Mouse (Mus musculus): Measurements from ENCODE around the gene Ptafr. TPM values are rescaled to one million over a fixed set of nuclear protein-coding genes. Genes with fewer than 3 reads are reported as not detected.
A peak's percentile ranks its signal among the peaks of the same experiment; 100 is the strongest.

The Ptafr gene
- total RNA-seq, 2 experiments from 2014 or later = 1.9 to 2.3 TPM

- no peak for DNase-seq
Measured at GRCm38 (mm10) chr4:132617873-132618272, 54.0 kb downstream of the Ptafr start.

- DNase-seq = no peak
Measured at GRCm38 (mm10) chr4:132618850-132619375, 55.0 kb downstream of the Ptafr start.

GRCm38 (mm10) chr4:132620134-132620533 is 56.3 kb downstream of the Ptafr start:
- DNase-seq = no peak

- no peak for DNase-seq
Measured at GRCm38 (mm10) chr4:132621287-132622068, 57.6 kb downstream of the Ptafr start.

- peak; percentile 34 for DNase-seq
Measured at GRCm38 (mm10) chr4:132624034-132624657, 60.3 kb downstream of the Ptafr start.

GRCm38 (mm10) chr4:132628830-132629229 is 65.0 kb downstream of the Ptafr start:
- DNase-seq = peak; percentile 55

Other genes with a start within 250 kb of the Ptafr start
- 10 to 100 TPM; 35.3 to 43.3 TPM for gene Trnau1ap, start 234.5 kb upstream of the Ptafr start, total RNA-seq (2021)
- 10 to 100 TPM; 19.1 to 24.8 TPM for gene Rcc1, start 210.5 kb upstream of the Ptafr start, total RNA-seq (2021)
- 10 to 100 TPM; 31.9 to 39.0 TPM for gene Phactr4, start 141.6 kb upstream of the Ptafr start, total RNA-seq (2021)
- gene Med18, start 100.1 kb upstream of the Ptafr start, total RNA-seq (2021) = 10 to 100 TPM in 1 of 2 experiments, 1 to 10 TPM in 1; 8.2 to 10.6 TPM
- 10 to 100 TPM; 11.6 to 26.0 TPM for gene Sesn2, start 53.6 kb upstream of the Ptafr start, total RNA-seq (2021)
- gene Atpif1, start 30.4 kb upstream of the Ptafr start, total RNA-seq (2021) = 100 to 1,000 TPM; 311 to 337 TPM
- gene Dnajc8, start 28.5 kb upstream of the Ptafr start, total RNA-seq (2021) = 10 to 100 TPM; 73.9 to 87.0 TPM
- 10 to 100 TPM; 22.5 to 24.9 TPM for gene Eya3, start 74.9 kb downstream of the Ptafr start, total RNA-seq (2021)
- 1 to 10 TPM; 3.5 to 3.8 TPM for gene Xkr8, start 168.5 kb downstream of the Ptafr start, total RNA-seq (2021)
- 1 to 10 TPM; 1.2 to 1.3 TPM for gene Smpdl3b, start 193.2 kb downstream of the Ptafr start, total RNA-seq (2021)
- 10 to 100 TPM; 17.6 to 23.2 TPM for gene Rpa2, start 204.3 kb downstream of the Ptafr start, total RNA-seq (2021)
- 1 to 10 TPM; 3.5 to 5.6 TPM for gene Themis2, start 232.3 kb downstream of the Ptafr start, total RNA-seq (2021)

All from adrenal gland, postnatal 10 days (tissue).